Mouse (Mus musculus) intestine, postnatal 0 days (tissue): Measurements from ENCODE around the gene Eng. TPM values are rescaled to one million over a fixed set of nuclear protein-coding genes. Genes with fewer than 3 reads are reported as not detected.
A peak's percentile ranks its signal among the peaks of the same experiment; 100 is the strongest.

Experiments
- ATAC-seq: fragments of 200-750 bp; cut with Nextera tagmentation; 2 replicates; pipeline ENCODE4 v1.8.0; 2017; ENCODE audit warnings: mild to moderate bottlenecking, moderate TSS enrichment, moderate library complexity
- H3K27ac ChIP-seq: fragments of 300-500 bp; sonication (generic); 2 replicates; pipeline ENCODE4 v1.5.1; 2014; ENCODE audit warnings: mild to moderate bottlenecking, low read depth, low read length, moderate library complexity
- H3K27me3 ChIP-seq: fragments of 300-500 bp; sonication (generic); replicated peaks from 2 replicates; pipeline ENCODE4 v1.6.1; 2014; ENCODE audit warnings: low read length, mixed read lengths; ENCODE audit not compliant: control insufficient read depth, insufficient read depth
- H3K36me3 ChIP-seq: fragments of 300-500 bp; sonication (generic); 2 replicates; pipeline ENCODE4 v1.6.1; 2014; ENCODE audit warnings: mild to moderate bottlenecking, moderate library complexity; ENCODE audit not compliant: control insufficient read depth, insufficient read depth
- H3K4me1 ChIP-seq: fragments of 300-500 bp; sonication (generic); replicated peaks from 2 replicates; pipeline ENCODE4 v1.6.1; 2014; ENCODE audit warnings: antibody characterized with exemption, low read length, mixed read lengths; ENCODE audit not compliant: control insufficient read depth, insufficient read depth
- H3K4me2 ChIP-seq: fragments of 300-500 bp; sonication (generic); replicated peaks from 2 replicates; pipeline ENCODE4 v1.6.1; 2014; ENCODE audit warnings: low read depth, mild to moderate bottlenecking, moderate library complexity
- H3K4me3 ChIP-seq: fragments of 300-500 bp; sonication (generic); 2 replicates; pipeline ENCODE4 v1.5.1; 2014; ENCODE audit warnings: low read depth, low read length
- H3K9ac ChIP-seq: fragments of 300-500 bp; sonication (generic); 2 replicates; pipeline ENCODE4 v1.6.1; 2014; ENCODE audit warnings: mild to moderate bottlenecking, low read depth, low read length
- H3K9me3 ChIP-seq: fragments of 300-500 bp; sonication (generic); 2 replicates; pipeline ENCODE4 v1.6.1; 2016; ENCODE audit warnings: mixed run types; ENCODE audit not compliant: control insufficient read depth
- CTCF ChIP-seq: sonication (generic); IDR thresholded peaks from 2 replicates; pipeline ENCODE4 v1.5.1; 2016; ENCODE audit warnings: low read depth, mild to moderate bottlenecking, control low read depth, antibody characterized with exemption, moderate library complexity
- WGBS: fragments of 180-500 bp; shearing (Covaris S2); extraction: QIAGEN DNeasy Blood & Tissue Kit; methylation state at CpG from one replicate; pipeline ENCODE4 v1.1.7; 2014; 5-methylcytosine and 5-hydroxymethylcytosine counted together
- polyA plus RNA-seq: library from polyadenylated mRNA; unstranded; fragments of >200 nt; fragmentation: Nextera tagmentation; extraction: Ambion mirVana; gene quantifications from 2 replicates; pipeline ENCODE4 v1.2.1, GENCODE M21; 2015

Eng gene
- polyA plus RNA-seq, 1 experiment from 2014 or later: 32.2 TPM

DNA sequence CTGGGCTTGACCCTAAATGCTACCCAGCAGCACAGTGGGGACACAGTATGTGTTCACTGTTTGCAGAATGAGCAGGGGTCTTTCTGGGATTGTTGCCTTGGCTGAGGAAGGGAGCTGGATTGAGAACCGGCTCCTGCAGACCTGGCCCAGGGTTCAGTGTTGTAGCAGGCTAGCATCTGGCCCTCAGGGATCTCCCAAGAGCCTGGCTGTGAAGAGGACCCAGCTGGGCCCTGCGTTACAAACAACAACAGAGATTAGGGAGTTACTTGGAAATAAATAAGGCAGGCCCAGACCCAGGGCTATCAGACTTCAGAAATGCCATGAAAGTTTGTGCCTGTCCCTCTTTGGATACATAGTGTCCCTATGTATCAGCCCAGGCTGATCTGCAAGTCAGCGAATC, 748 bp upstream of the Eng start:
- H3K4me2 ChIP-seq: no peak overlapping the region
- no peak for TF ChIP-seq CTCF
- no peak overlapping the region for H3K27ac ChIP-seq
- 77% methylated on average over 3 of the region's 3 CpGs for WGBS
- H3K4me1 ChIP-seq: no peaks in the 10 kb centered on the region
- no peak overlapping the region for H3K4me3 ChIP-seq
- H3K9ac ChIP-seq: no peak overlapping the region
- H3K27me3 ChIP-seq: no peaks in the 10 kb centered on the region
- no peaks in the 10 kb centered on the region for H3K36me3 ChIP-seq
- H3K9me3 ChIP-seq: no peaks in the 10 kb centered on the region
- ATAC-seq: no peak

DNA sequence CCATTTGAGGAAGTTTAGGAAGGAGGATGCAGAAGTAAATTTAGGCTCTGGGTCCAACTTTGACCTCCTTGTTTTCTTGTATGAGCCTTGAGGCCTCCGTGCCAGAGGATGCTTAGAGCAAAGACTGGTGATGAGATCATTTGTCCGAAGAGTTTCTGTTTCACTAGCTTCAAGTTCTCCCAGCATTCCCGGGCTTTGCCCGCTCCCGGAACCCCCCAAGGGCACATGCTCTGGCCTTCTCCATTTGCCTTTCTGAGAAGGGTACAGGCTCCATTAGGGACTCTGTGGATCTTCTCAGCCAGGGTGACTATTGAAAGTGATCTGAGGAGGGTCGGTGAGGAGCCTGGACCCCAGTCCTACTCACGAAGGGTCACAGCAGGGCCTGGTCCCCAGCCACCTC, 971 bp downstream of the Eng start:
- no peaks in the 10 kb centered on the region for H3K36me3 ChIP-seq
- H3K4me3 ChIP-seq: peak overlapping the region; percentile 40
- H3K27me3 ChIP-seq: no peaks in the 10 kb centered on the region
- H3K9me3 ChIP-seq: no peaks in the 10 kb centered on the region
- 77% methylated on average over 7 of the region's 7 CpGs for WGBS
- ATAC-seq: no peak
- peak overlapping the region; percentile 73; the same call in 1 of the 2 replicates for H3K27ac ChIP-seq
- no peaks in the 10 kb centered on the region for H3K4me1 ChIP-seq
- peak overlapping the region; percentile 51 for H3K4me2 ChIP-seq
- TF ChIP-seq CTCF: no peak
- H3K9ac ChIP-seq: no peak overlapping the region

- Histone ChIP-seq H3K27me3 (no peaks in the 10 kb centered on the region), H3K9me3 (no peaks in the 10 kb centered on the region), H3K4me2 (peak overlapping the region; percentile 13; the same call in 1 of the 2 replicates), H3K36me3 (no peaks in the 10 kb centered on the region; the same call in 1 of the 2 replicates), H3K4me3 (no peak overlapping the region), H3K27ac (no peak overlapping the region), H3K9ac (no peak overlapping the region), H3K4me1 (no peaks in the 10 kb centered on the region)
- WGBS: 53% methylated on average over 7 of the region's 7 CpGs
- no peak for TF ChIP-seq CTCF
- no peak for ATAC-seq
Observed at GRCm38 (mm10) chr2:32653764-32654163, 7.4 kb downstream of the Eng start.

- H3K9me3 ChIP-seq: no peaks in the 10 kb centered on the region
- no peak overlapping the region; the same call in 1 of the 2 replicates for H3K27ac ChIP-seq
- 70% methylated on average over 13 of the region's 14 CpGs for WGBS
- H3K4me2 ChIP-seq: no peak overlapping the region
- no peaks in the 10 kb centered on the region; the same call in 1 of the 2 replicates for H3K36me3 ChIP-seq
- H3K9ac ChIP-seq: no peak overlapping the region
- no peaks in the 10 kb centered on the region for H3K27me3 ChIP-seq
- H3K4me1 ChIP-seq: no peaks in the 10 kb centered on the region
- ATAC-seq: no peak; the same call in 1 of the 2 replicates
- H3K4me3 ChIP-seq: no peak overlapping the region
- TF ChIP-seq CTCF: no peak
Observed at GRCm38 (mm10) chr2:32654743-32655393, 8.5 kb downstream of the Eng start.

DNA sequence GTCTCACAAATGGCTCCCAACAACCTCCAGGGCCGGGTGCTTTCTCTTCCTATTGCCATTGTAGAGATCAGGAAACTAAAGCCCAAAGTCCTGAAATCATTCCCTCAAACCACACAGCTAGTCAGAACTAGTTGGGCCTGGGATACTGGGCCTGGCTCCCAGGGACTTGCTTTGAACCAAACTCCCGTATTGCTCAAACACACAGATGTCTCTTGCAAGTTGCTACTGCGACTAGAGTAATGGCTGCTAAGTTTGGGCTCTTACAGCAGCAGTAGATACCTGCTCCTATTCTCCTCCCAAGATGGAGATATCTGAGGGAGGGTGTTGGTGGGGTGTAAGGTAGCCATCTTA, 9.0 kb downstream of the Eng start:
- H3K9me3 ChIP-seq: no peaks in the 10 kb centered on the region
- H3K4me2 ChIP-seq: no peak overlapping the region
- H3K36me3 ChIP-seq: no peaks in the 10 kb centered on the region; the same call in 1 of the 2 replicates
- no peak overlapping the region; the same call in 1 of the 2 replicates for H3K27ac ChIP-seq
- WGBS: 72% methylated on average over 3 of the region's 3 CpGs
- H3K4me3 ChIP-seq: no peak overlapping the region
- no peak for TF ChIP-seq CTCF
- H3K4me1 ChIP-seq: no peaks in the 10 kb centered on the region
- H3K9ac ChIP-seq: no peak overlapping the region
- H3K27me3 ChIP-seq: no peaks in the 10 kb centered on the region
- ATAC-seq: no peak

GRCm38 (mm10) chr2:32655826-32656225, 9.4 kb downstream of the Eng start:
- H3K9me3 ChIP-seq: no peaks in the 10 kb centered on the region
- H3K27me3 ChIP-seq: no peaks in the 10 kb centered on the region
- no peaks in the 10 kb centered on the region for H3K4me1 ChIP-seq
- 0 out of 2 replicates have a peak, but pooled peaks have one; percentile 23 for ATAC-seq
- WGBS: 55% methylated on average over 12 of the region's 12 CpGs
- no peak overlapping the region; the same call in 1 of the 2 replicates for H3K27ac ChIP-seq
- no peak for TF ChIP-seq CTCF
- no peak overlapping the region for H3K4me3 ChIP-seq
- H3K36me3 ChIP-seq: no peaks in the 10 kb centered on the region; the same call in 1 of the 2 replicates
- H3K4me2 ChIP-seq: no peak overlapping the region
- no peak overlapping the region for H3K9ac ChIP-seq
